Mouse (Mus musculus) central nervous system, embryonic 14 days (tissue): ENCODE results near the gene Ddx4. TPM values are rescaled to one million over a fixed set of nuclear protein-coding genes. Genes with fewer than 3 reads are reported as not detected.

Experiments used
- polyA plus RNA-seq: library from polyadenylated mRNA; depleted of rRNA; stranded (reverse); fragments of >200 nt; gene quantifications from 2 replicates; pipeline ENCODE4 v1.2.3, GENCODE M21; 2012; rRNA removed

Gene Ddx4
- 1.4 and 1.5 TPM in 2 replicates for polyA plus RNA-seq

GRCm38 (mm10) chr13:112652205-112652604 lies at the start of gene Ddx4:
Ddx4 (minus strand) TSS chr13:112652475.

GRCm38 (mm10) chr13:112660574-112661381 lies 8.5 kb upstream of the Ddx4 start, which contains the start of gene Slc38a9:
Slc38a9 (plus strand) TSS chr13:112660751.

GRCm38 (mm10) chr13:112594260-112594659 lies 58.0 kb downstream of the Ddx4 start, which contains the start of gene Il31ra:
Il31ra (minus strand) TSS chr13:112594360.

Other genes with a start within 250 kb of the Ddx4 start
- 13.5 and 20.0 TPM in 2 replicates for gene Il6st, start 188.4 kb downstream of the Ddx4 start, polyA plus RNA-seq
- gene Il31ra, start 58.1 kb downstream of the Ddx4 start, polyA plus RNA-seq, result 0.15 and 0.29 TPM in 2 replicates
- gene Slc38a9, start 8.3 kb upstream of the Ddx4 start, polyA plus RNA-seq, result 20.9 and 25.4 TPM in 2 replicates
- gene Plpp1, start 148.3 kb upstream of the Ddx4 start, polyA plus RNA-seq, result 28.9 and 35.1 TPM in 2 replicates